Comparison of ENCODE assay signal across 9 mouse cellular contexts in the genomic region with DNA sequence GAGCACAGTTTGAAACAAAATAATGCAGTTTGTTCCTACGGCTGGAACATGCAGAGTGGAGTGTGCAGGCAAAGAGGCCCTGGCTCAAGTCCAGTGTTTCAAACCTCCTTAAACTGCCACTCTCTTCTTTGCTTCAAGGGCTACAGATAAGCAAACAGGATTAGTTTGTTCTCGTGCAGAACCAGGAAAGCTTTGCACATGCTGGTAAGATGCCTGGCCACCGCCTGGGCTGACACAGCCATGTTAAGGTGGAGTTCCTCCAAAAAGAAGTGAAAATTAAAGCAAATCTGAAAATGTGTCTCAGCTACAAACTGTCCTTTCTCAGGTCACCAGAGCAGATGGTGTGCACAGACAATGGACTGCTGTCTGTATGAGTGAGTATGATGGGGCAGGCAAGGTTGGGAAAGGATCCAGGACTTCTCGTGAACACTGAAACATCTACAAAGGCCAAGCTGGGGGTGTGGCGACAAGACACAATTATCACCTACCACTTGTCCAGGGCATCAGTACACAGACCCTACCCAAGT.
DNase-seq lines count a peak whose midpoint lies in the region; ATAC-seq and TF ChIP-seq lines count a peak whose summit lies in the region.
"Had no signal": no experiment of that assay in that cellular context is flagged by ENCODE, and none has a peak within 500 bp of the region (broad histone marks: within the 10 kb centered on the region; RNA-seq: fewer than 3 reads in every experiment).

No protein-coding gene starts in this region.

- intact Hi-C loops in heart, postnatal 36 days (cut with DNase I): no loop called here

- TF ChIP-seq CTCF in thymus, adult 2 months (IDR thresholded peaks at IDR 0.05; ENCODE audit: borderline replicate concordance, control insufficient read depth, extremely low read depth, insufficient read depth, low read length, poor library complexity): no peak

- H3K4me1 ChIP-seq in forebrain, embryonic 13.5 days: peaks cover 29% of the 10 kb centered on the region
- peaks cover 27% of the 10 kb centered on the region for H3K4me1 ChIP-seq in midbrain, embryonic 10.5 days
- H3K4me1 ChIP-seq in thymus, adult 2 months (replicated peaks; ENCODE audit: control insufficient read depth, insufficient read depth, low read length): no peaks in the 10 kb centered on the region

- H3K27me3 ChIP-seq in forebrain, embryonic 13.5 days: no peaks in the 10 kb centered on the region
- H3K27me3 ChIP-seq in midbrain, embryonic 10.5 days (ENCODE audit: low read depth, poor library complexity, severe bottlenecking): peaks cover 43% of the 10 kb centered on the region
- H3K27me3 ChIP-seq in thymus, adult 2 months (ENCODE audit: control insufficient read depth, insufficient read depth, low read length): no peaks in the 10 kb centered on the region

- no peaks in the 10 kb centered on the region for H3K36me3 ChIP-seq in forebrain, embryonic 13.5 days (ENCODE audit: poor library complexity, severe bottlenecking)
- no peaks in the 10 kb centered on the region for H3K36me3 ChIP-seq in midbrain, embryonic 10.5 days
- no peaks in the 10 kb centered on the region for H3K36me3 ChIP-seq in thymus, adult 2 months (ENCODE audit: control insufficient read depth, insufficient read depth, low read length)

- H3K27ac ChIP-seq in forebrain, embryonic 13.5 days: peak overlapping the region; percentile 89
- peak overlapping the region; percentile 67; the same call in 1 of the 2 replicates for H3K27ac ChIP-seq in midbrain, embryonic 10.5 days (replicated peaks)
- H3K27ac ChIP-seq in thymus, adult 2 months (ENCODE audit: control insufficient read depth, insufficient read depth, low read length): no peak overlapping the region

- 11% methylated on average over 5 of the region's 5 CpGs for WGBS in forebrain, embryonic 13.5 days
- WGBS in midbrain, embryonic 10.5 days: 38% methylated on average over 5 of the region's 5 CpGs
- 92% methylated on average over 5 of the region's 5 CpGs for WGBS in thymus, adult 2 months

- H3K9me3 ChIP-seq in forebrain, embryonic 13.5 days (replicated peaks): no peaks in the 10 kb centered on the region
- no peaks in the 10 kb centered on the region for H3K9me3 ChIP-seq in midbrain, embryonic 10.5 days (replicated peaks)
- H3K9me3 ChIP-seq: G1E had no signal

- peak; percentile 52 for DNase-seq in right cerebral cortex, adult 18-20 months
- no peak for DNase-seq in right cerebral cortex, postnatal 25 days
- peak; percentile 20 to 22 for DNase-seq in heart, postnatal 36 days
- DNase-seq in layer of hippocampus, postnatal 14 days (ENCODE audit: low spot score in 2 of 2): peak; percentile 32 to 77
- peak; percentile 18 for DNase-seq in midbrain, embryonic 10.5 days (ENCODE audit: low spot score)
- DNase-seq in testis, postnatal 10 days (ENCODE audit: low spot score): peak; percentile 73
- DNase-seq in thymus, adult 2 months: no peak

- H3K4me2 ChIP-seq in forebrain, embryonic 13.5 days: peak overlapping the region; percentile 42

- 0 out of 2 replicates have a peak overlapping the region, but pooled peaks have one; percentile 18 for H3K9ac ChIP-seq in forebrain, embryonic 13.5 days

- no peak overlapping the region for H3K4me3 ChIP-seq in forebrain, embryonic 13.5 days
- no peak overlapping the region for H3K4me3 ChIP-seq in midbrain, embryonic 10.5 days
- no peak overlapping the region for H3K4me3 ChIP-seq in thymus, adult 2 months (ENCODE audit: control insufficient read depth, insufficient read depth, low read length)

- ATAC-seq in forebrain, embryonic 13.5 days: peak; percentile 88

- no peak for TF ChIP-seq POLR2A in thymus, adult 2 months (IDR thresholded peaks at IDR 0.05; ENCODE audit: control insufficient read depth, extremely low read depth, insufficient read depth, low read length, poor library complexity)

Comparison
In these comparisons a context has a peak if more than half of its experiments do, and no peak if none do; other contexts are left out.
1. DNase-seq: peak in right cerebral cortex, adult 18-20 months (single experiment), heart, postnatal 36 days (2 of 2), layer of hippocampus, postnatal 14 days (2 of 2), midbrain, embryonic 10.5 days (single experiment) and testis, postnatal 10 days (single experiment); none in right cerebral cortex, postnatal 25 days (single experiment) and thymus, adult 2 months (single experiment).